Mouse (Mus musculus) layer of hippocampus, postnatal 36 days (tissue): Measurements from ENCODE around the gene Exosc7. TPM values are rescaled to one million over a fixed set of nuclear protein-coding genes. Genes with fewer than 3 reads are reported as not detected.

ENCODE experiments used
- total RNA-seq, 2 experiments: library from RNA; stranded (reverse); gene quantifications; 2 replicates each; pipeline ENCODE4 v1.2.3; 2021

Gene Exosc7
- total RNA-seq, 2 experiments from 2014 or later, result 41.1 to 44.5 TPM

Other genes starting within 250 kb of the Exosc7 start
- gene Zfp445, start 247.2 kb upstream of the Exosc7 start, total RNA-seq, result 100 to 1,000 TPM; 155 to 161 TPM
- 1 to 10 TPM; 4.5 to 5.1 TPM for gene Zkscan7, start 227.5 kb upstream of the Exosc7 start, total RNA-seq
- 1 to 10 TPM; 6.3 to 6.9 TPM for gene Zfp105, start 190.1 kb upstream of the Exosc7 start, total RNA-seq
- gene 1110059G10Rik, start 162.2 kb upstream of the Exosc7 start, total RNA-seq, result 10 to 100 TPM; 20.3 to 20.7 TPM
- 1 to 10 TPM; 1.8 to 2.8 TPM for gene Kif15, start 162.2 kb upstream of the Exosc7 start, total RNA-seq
- 10 to 100 TPM; 21.9 to 22.7 TPM for gene Tmem42, start 91.9 kb upstream of the Exosc7 start, total RNA-seq
- gene Tgm4, start 78.5 kb upstream of the Exosc7 start, total RNA-seq, result 1 to 10 TPM; 1.9 to 2.9 TPM
- 10 to 100 TPM; 62.1 to 63.0 TPM for gene Zdhhc3, start within 50 bp of the Exosc7 start, total RNA-seq
- gene Clec3b, start 37.7 kb downstream of the Exosc7 start, total RNA-seq, result 1 to 10 TPM; 3.2 to 4.9 TPM
- not detected for gene Cdcp1, start 102.8 kb downstream of the Exosc7 start, total RNA-seq
- 10 to 100 TPM; 33.6 to 36.0 TPM for gene Tmem158, start 147.5 kb downstream of the Exosc7 start, total RNA-seq